Mouse (Mus musculus): ENCODE measurements around the gene Gpc5. TPM values are rescaled to one million over a fixed set of nuclear protein-coding genes. Genes with fewer than 3 reads are reported as not detected.
A peak's percentile ranks its signal among the peaks of the same experiment; 100 is the strongest.

The Gpc5 gene
- total RNA-seq, 2 experiments from 2014 or later, result 38.3 to 42.3 TPM

DNA sequence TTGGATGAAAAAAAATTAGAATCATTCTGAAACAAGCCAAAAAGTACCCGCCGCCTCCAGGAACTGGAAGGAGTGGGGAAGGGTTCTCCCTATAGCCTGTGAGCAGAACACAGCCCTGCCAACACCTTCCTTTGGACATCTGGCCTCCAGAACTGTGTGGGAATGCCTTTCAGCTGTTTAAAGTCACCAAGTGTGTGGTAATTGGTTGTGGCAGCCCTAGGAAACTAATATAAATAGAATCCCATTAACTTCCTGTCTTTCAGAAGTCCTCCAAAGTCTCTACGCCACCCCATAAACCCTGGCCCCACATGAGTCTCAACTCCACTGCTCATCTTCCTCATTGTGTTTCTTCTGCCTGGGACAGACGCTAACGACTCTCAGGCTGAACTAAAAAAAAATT lies 1117.0 kb downstream of the Gpc5 start:
- DNase-seq (ENCODE audit: low spot score in 2 of 2), result no peak
- no peak overlapping the region for H3K4me3 ChIP-seq
- H3K27ac ChIP-seq, result no peak overlapping the region
- TF ChIP-seq CTCF (conservative IDR thresholded peaks at IDR 0.05), result no peak

DNA sequence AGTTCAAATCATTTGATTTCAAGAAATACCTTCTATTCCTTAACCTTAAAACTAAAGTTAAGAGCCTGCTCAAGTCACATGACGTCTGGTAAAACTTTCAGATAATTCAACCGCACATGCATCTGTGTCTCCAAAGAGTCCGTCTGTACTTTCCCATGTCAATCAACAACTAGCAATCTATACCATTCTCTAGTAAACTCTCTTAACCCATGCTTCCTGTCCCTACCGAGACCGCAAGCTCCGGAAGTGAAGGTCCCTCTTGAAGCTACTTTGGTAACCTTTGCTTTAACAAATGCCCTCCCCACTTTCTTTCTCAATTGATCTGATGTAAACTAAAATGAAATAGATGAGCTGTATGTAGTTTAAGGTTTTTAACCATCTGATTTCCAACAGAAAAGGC lies 1118.3 kb downstream of the Gpc5 start:
- H3K4me3 ChIP-seq, result no peak overlapping the region
- no peak for TF ChIP-seq CTCF (conservative IDR thresholded peaks at IDR 0.05)
- DNase-seq (ENCODE audit: low spot score in 2 of 2), result no peak
- no peak overlapping the region for H3K27ac ChIP-seq

DNA sequence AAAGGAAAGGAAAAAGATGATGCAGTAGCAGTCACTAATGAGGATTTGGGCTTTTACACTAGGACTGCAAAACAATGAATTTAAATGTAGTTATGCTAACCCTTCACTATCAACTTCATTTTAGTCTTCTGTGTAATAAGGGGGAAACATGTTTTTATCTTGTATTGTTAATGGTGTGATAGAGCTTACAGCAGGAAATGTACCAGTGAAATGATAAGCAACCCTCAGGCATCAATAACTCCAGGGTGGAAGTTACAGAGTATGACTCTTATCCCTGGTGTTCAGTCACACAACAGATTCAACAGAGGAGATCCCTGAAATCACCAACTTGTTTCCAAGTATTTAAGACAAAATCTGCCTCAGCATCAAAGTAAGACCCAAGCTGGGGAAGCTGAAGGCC lies 1120.0 kb downstream of the Gpc5 start:
- H3K4me3 ChIP-seq, result no peak overlapping the region
- no peak overlapping the region for H3K27ac ChIP-seq
- no peak for TF ChIP-seq CTCF (conservative IDR thresholded peaks at IDR 0.05)
- no peak for DNase-seq (ENCODE audit: low spot score in 2 of 2)

DNA sequence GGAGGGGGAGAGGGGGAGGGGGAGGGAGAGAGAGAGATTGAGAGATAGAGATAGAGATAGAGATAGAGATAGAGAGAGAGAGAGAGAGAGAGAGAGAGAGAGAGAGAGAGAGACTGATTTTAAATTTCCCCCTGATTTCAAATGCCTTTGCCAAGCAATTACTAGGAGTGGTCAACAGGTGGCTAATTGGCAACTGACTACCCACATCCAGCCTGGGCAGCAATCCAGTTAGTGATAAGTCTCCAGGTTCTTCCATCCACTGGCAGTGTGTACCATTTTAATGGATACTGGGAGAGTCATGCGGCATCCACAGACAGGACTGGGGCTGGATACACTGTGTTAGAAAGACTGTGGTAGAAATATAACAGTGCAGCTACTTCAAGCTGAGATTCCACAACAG lies 1166.1 kb downstream of the Gpc5 start:
- TF ChIP-seq CTCF (conservative IDR thresholded peaks at IDR 0.05), result no peak
- DNase-seq (ENCODE audit: low spot score in 2 of 2), result no peak
- no peak overlapping the region for H3K27ac ChIP-seq
- no peak overlapping the region for H3K4me3 ChIP-seq

GRCm38 (mm10) chr14:116308541-116308940 lies 1216.5 kb downstream of the Gpc5 start:
- no peak for DNase-seq (ENCODE audit: low spot score in 2 of 2)
- no peak for TF ChIP-seq CTCF (conservative IDR thresholded peaks at IDR 0.05)

DNA sequence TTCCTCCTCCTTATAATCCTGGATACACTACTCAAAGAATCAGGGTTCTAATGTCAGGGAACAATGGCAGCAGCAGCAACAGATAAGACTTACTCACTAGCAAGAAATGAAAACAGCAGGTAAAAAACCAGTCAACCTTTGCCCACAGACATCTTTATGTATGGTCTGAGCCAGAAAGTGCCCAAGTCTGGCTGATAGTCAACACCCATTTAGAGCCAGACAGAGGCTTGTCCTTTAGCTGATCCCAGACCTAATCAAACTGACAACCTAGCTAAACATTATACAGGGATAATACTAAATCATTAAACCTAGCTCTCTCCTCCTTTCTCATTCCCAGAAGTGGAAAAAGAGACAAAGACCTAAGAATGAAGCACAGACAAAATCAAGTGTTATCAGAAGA lies 1225.5 kb downstream of the Gpc5 start:
- TF ChIP-seq CTCF (conservative IDR thresholded peaks at IDR 0.05), result no peak
- Histone ChIP-seq H3K4me3 (no peak overlapping the region), H3K27ac (no peak overlapping the region)
- DNase-seq (ENCODE audit: low spot score in 2 of 2), result no peak

More at GRCm38 (mm10) chr14:116308541-116308940, 1216.5 kb downstream of the Gpc5 start:
- Histone ChIP-seq H3K27ac (no peak overlapping the region), H3K4me3 (no peak overlapping the region)

GRCm38 (mm10) chr14:116336182-116336581 lies 1244.2 kb downstream of the Gpc5 start:
- no peak for TF ChIP-seq CTCF (conservative IDR thresholded peaks at IDR 0.05)
- no peak for DNase-seq (ENCODE audit: low spot score in 2 of 2)
- Histone ChIP-seq H3K27ac (no peak overlapping the region), H3K4me3 (no peak overlapping the region)

- no peak overlapping the region for H3K4me3 ChIP-seq
- no peak for TF ChIP-seq CTCF (conservative IDR thresholded peaks at IDR 0.05)
Observed at GRCm38 (mm10) chr14:116338395-116338794, 1246.4 kb downstream of the Gpc5 start.

GRCm38 (mm10) chr14:116348560-116348959 lies 1256.5 kb downstream of the Gpc5 start:
- H3K27ac ChIP-seq, result no peak overlapping the region
- no peak for DNase-seq (ENCODE audit: low spot score in 2 of 2)
- no peak overlapping the region for H3K4me3 ChIP-seq
- no peak for TF ChIP-seq CTCF (conservative IDR thresholded peaks at IDR 0.05)

More at GRCm38 (mm10) chr14:116338395-116338794, 1246.4 kb downstream of the Gpc5 start:
- no peak overlapping the region for H3K27ac ChIP-seq
- DNase-seq (ENCODE audit: low spot score in 2 of 2), result no peak

GRCm38 (mm10) chr14:116384602-116385001 lies 1292.6 kb downstream of the Gpc5 start:
- no peak for DNase-seq (ENCODE audit: low spot score in 2 of 2)
- H3K27ac ChIP-seq, result no peak overlapping the region
- H3K4me3 ChIP-seq, result no peak overlapping the region
- TF ChIP-seq CTCF (conservative IDR thresholded peaks at IDR 0.05), result no peak

DNA sequence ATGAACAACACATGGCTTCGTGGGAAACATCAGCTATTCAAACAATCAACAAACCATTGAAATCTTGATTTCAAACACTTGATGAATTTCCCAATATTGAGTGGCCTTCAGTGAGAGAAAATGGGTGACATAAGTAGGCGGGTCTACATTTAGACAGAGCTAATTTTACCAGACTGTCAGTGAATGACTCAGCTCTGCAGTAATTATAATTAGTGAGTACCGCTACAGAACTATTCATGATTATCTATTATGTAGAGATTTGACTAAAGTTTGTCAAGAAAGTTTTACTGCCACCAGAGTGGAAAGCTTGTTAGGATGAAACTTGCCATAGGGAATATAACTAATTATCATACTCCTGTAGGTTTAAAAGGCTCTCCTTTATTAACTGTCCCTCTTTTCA lies 1323.5 kb downstream of the Gpc5 start:
- no peak overlapping the region for H3K4me3 ChIP-seq
- no peak overlapping the region for H3K27ac ChIP-seq
- no peak for TF ChIP-seq CTCF (conservative IDR thresholded peaks at IDR 0.05)
- DNase-seq (ENCODE audit: low spot score in 2 of 2), result peak in 1 of 2 experiments; percentile 1

- no peak for DNase-seq (ENCODE audit: low spot score in 2 of 2)
- no peak overlapping the region for H3K27ac ChIP-seq
- H3K4me3 ChIP-seq, result no peak overlapping the region
- TF ChIP-seq CTCF (conservative IDR thresholded peaks at IDR 0.05), result no peak
Observed at GRCm38 (mm10) chr14:116448219-116448618, 1356.2 kb downstream of the Gpc5 start.

DNA sequence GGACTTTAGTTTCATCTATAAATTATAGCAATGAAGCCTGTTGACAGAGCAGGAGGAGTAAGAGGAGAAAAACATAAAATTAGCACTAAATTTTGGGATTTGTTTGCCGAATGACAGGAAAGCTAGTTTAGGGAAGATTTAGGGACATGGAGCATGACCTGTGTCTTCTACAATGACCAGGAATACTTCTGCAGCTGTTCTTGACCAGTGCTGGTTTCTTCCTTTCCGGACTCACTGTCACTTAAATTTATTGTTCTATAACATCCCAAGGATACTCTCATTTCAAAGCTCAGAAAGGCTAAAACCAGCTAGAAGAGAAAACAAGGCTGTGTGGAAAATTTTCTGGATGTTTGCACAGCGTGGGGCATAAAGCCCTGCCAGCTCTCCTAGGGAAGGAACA lies 1361.3 kb downstream of the Gpc5 start:
- H3K4me3 ChIP-seq, result no peak overlapping the region
- no peak for TF ChIP-seq CTCF (conservative IDR thresholded peaks at IDR 0.05)
- H3K27ac ChIP-seq, result no peak overlapping the region
- no peak for DNase-seq (ENCODE audit: low spot score in 2 of 2)

DNA sequence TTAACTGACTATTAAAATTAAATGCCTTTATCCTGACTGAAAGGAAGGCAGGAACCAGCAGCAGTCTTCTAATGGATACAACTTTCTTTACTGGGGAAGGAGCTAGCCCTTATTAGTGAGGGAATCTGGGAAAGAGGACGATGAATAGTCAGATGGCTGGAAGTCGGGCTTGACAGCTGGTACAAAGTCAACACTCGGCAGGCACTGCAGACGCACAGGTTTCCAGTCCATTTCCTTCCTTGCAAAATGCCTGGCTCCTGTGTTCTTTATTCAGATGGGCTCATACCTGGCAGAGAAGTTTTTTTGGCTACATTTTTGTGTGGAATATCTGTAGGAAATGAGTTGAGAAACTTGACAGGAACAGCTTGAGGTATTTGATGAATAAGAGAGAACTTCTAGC lies 1364.2 kb downstream of the Gpc5 start:
- no peak for TF ChIP-seq CTCF (conservative IDR thresholded peaks at IDR 0.05)
- H3K4me3 ChIP-seq, result no peak overlapping the region
- no peak for DNase-seq (ENCODE audit: low spot score in 2 of 2)
- H3K27ac ChIP-seq, result no peak overlapping the region
